Mouse (Mus musculus) intestine, embryonic 16.5 days (tissue): Measurements from ENCODE around the gene D430042O09Rik. TPM values are rescaled to one million over a fixed set of nuclear protein-coding genes. Genes with fewer than 3 reads are reported as not detected.

Experiments used
- ATAC-seq: fragments of 200-750 bp; cut with Nextera tagmentation; 2 replicates; pipeline ENCODE4 v1.8.0; 2017; ENCODE audit warnings: moderate TSS enrichment, moderate library complexity
- H3K27ac ChIP-seq: fragments of 300-500 bp; sonication (generic); 2 replicates; pipeline ENCODE4 v1.5.1; 2014; ENCODE audit warnings: mild to moderate bottlenecking, low read length
- H3K27me3 ChIP-seq: fragments of 300-500 bp; sonication (generic); replicated peaks from 2 replicates; pipeline ENCODE4 v1.6.1; 2014; ENCODE audit warnings: low read length, control low read depth, mixed read lengths; ENCODE audit not compliant: control insufficient read depth, insufficient read depth
- H3K36me3 ChIP-seq: fragments of 300-500 bp; sonication (generic); 2 replicates; pipeline ENCODE4 v1.6.1; 2014; ENCODE audit warnings: low read length, control low read depth; ENCODE audit not compliant: control insufficient read depth, insufficient read depth
- H3K4me1 ChIP-seq: fragments of 300-500 bp; sonication (generic); 2 replicates; pipeline ENCODE4 v1.6.1; 2014; ENCODE audit warnings: low read length, control low read depth, mixed read lengths; ENCODE audit not compliant: control insufficient read depth, insufficient read depth
- H3K4me2 ChIP-seq: fragments of 300-500 bp; sonication (generic); 2 replicates; pipeline ENCODE4 v1.6.1; 2014; ENCODE audit warnings: low read depth, low read length, control low read depth
- H3K4me3 ChIP-seq: fragments of 300-500 bp; sonication (generic); 2 replicates; pipeline ENCODE4 v1.5.1; 2014; ENCODE audit warnings: mild to moderate bottlenecking, low read length
- H3K9ac ChIP-seq: fragments of 300-500 bp; sonication (generic); 2 replicates; pipeline ENCODE4 v1.6.1; 2014; ENCODE audit warnings: low read depth, low read length
- H3K9me3 ChIP-seq: fragments of 300-500 bp; sonication (generic); 2 replicates; pipeline ENCODE4 v1.6.1; 2016; ENCODE audit warnings: low read length, control low read depth; ENCODE audit not compliant: control insufficient read depth
- WGBS: fragments of 180-500 bp; shearing (Covaris S2); extraction: QIAGEN DNeasy Blood & Tissue Kit; methylation state at CpG from one replicate; pipeline ENCODE4 v1.1.7; 2014; 5-methylcytosine and 5-hydroxymethylcytosine counted together
- polyA plus RNA-seq: library from polyadenylated mRNA; unstranded; fragments of >200 nt; fragmentation: Nextera tagmentation; extraction: Ambion mirVana; gene quantifications from 2 replicates; pipeline ENCODE4 v1.2.1, GENCODE M21; 2015

Gene D430042O09Rik
- polyA plus RNA-seq, 1 experiment from 2014 or later = 6.0 TPM

DNA sequence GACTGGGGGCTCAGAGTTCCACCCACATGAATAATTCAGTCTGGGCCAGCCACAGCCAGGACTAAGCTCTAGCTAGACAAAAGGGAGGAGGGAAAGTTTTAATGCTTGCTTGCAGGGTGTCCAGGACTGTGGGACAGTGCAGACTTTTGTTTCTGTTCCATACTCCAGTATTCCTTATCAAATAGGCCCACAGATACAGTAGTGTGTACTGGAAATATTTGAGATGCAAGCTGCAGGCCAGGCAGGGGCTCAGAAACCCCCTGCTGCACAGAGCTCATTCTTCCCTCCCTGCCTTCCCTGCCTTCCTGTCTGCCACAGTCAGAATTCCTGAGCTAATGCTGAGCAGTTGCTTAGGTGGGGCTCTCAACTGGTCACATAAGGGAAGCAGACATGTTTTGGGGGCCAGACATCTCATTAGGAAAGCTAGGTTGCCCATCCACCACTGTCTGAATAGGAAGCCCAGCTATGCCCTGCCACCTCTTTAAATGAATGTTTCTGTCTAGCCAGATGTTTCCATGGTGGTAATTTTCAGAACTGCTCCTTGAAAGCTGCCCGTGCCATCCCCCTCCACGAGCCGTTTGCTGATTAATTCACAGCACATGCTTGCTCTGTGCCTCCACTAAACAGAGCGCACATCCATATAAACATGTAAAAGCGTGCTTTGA is 130.5 kb downstream of the D430042O09Rik start:
- no peaks in the 10 kb centered on the region for H3K36me3 ChIP-seq
- no peaks in the 10 kb centered on the region for H3K4me1 ChIP-seq
- no peaks in the 10 kb centered on the region for H3K27me3 ChIP-seq
- no peak for ATAC-seq
- WGBS = 52% methylated on average over 5 of the region's 5 CpGs
- no peak overlapping the region for H3K4me3 ChIP-seq
- no peak overlapping the region for H3K27ac ChIP-seq
- H3K4me2 ChIP-seq = no peak overlapping the region
- no peaks in the 10 kb centered on the region for H3K9me3 ChIP-seq
- no peak overlapping the region for H3K9ac ChIP-seq

- Histone ChIP-seq H3K4me2 (no peak overlapping the region), H3K9me3 (no peaks in the 10 kb centered on the region), H3K4me3 (no peak overlapping the region), H3K4me1 (no peaks in the 10 kb centered on the region), H3K36me3 (no peaks in the 10 kb centered on the region), H3K9ac (no peak overlapping the region), H3K27ac (no peak overlapping the region), H3K27me3 (no peaks in the 10 kb centered on the region)
- WGBS = 41% methylated on average over 1 of the region's 1 CpGs
- ATAC-seq = no peak
These were observed 137.9 kb downstream of the D430042O09Rik start for GRCm38 (mm10) chr7:125845611-125846010.

DNA sequence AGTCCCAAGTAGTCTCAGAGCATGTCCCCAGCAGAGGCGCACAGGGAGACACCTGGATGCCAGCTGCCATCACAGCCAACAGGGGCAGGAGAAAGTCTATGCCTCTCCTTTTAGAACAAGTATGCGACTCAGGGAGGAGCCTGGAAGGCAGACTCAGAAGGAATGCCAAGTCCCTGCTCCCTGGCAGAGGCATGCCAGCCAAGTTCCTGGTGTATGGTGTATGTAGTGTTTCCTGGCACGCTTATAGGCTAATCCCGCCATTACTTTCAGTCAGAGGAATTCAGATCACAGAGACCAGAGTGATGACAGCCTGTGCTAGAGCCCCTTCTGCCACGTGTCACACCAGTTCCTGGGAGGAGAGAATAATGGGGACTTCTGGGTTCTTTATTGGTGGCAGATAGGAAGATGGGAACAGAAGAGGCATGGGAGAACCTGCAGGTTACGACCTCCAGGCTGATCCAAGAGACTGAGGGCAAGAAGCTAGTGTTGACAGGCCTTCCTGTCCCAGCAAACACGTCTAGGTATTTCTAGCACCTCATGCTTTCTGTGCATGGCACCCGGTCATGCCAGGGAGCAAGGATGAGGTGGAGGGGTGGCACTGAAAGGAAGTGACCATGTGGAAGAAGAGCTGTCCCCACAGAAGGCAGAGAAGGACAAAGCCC is 139.3 kb downstream of the D430042O09Rik start:
- Histone ChIP-seq H3K4me1 (no peaks in the 10 kb centered on the region), H3K27me3 (no peaks in the 10 kb centered on the region), H3K4me2 (no peak overlapping the region), H3K9me3 (no peaks in the 10 kb centered on the region), H3K27ac (no peak overlapping the region), H3K36me3 (no peaks in the 10 kb centered on the region), H3K9ac (no peak overlapping the region), H3K4me3 (no peak overlapping the region)
- ATAC-seq = no peak
- 78% methylated on average over 8 of the region's 8 CpGs for WGBS

GRCm38 (mm10) chr7:125847528-125847866 is 139.8 kb downstream of the D430042O09Rik start:
- H3K4me3 ChIP-seq = no peak overlapping the region
- no peak overlapping the region for H3K27ac ChIP-seq
- no peaks in the 10 kb centered on the region for H3K4me1 ChIP-seq
- WGBS = 94% methylated on average over 2 of the region's 2 CpGs
- no peak for ATAC-seq
- no peaks in the 10 kb centered on the region for H3K9me3 ChIP-seq
- H3K4me2 ChIP-seq = no peak overlapping the region
- H3K36me3 ChIP-seq = no peaks in the 10 kb centered on the region
- H3K27me3 ChIP-seq = no peaks in the 10 kb centered on the region
- H3K9ac ChIP-seq = no peak overlapping the region

DNA sequence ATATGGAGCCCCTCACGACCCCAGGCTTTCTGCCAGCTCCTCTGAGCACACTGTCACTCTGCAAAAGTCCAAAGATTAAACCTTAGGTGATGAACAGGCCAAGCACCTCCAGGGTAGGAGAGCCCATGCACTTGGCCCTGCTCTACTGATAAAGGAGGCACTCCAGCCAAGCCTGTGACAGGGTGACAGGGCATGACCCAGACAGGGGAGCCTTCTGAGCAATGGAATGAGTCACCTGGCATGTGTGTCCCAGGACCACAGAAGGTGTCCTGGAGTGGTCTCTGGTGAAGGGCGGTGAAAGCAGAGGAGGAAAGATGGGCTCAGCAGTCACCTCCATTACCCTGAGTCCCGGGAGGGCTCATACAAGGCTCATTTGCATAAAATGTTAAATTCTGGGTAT is 151.9 kb downstream of the D430042O09Rik start:
- no peak for ATAC-seq
- Histone ChIP-seq H3K27me3 (no peaks in the 10 kb centered on the region), H3K9ac (no peak overlapping the region), H3K9me3 (no peaks in the 10 kb centered on the region), H3K36me3 (no peaks in the 10 kb centered on the region), H3K4me3 (no peak overlapping the region), H3K27ac (no peak overlapping the region), H3K4me2 (no peak overlapping the region), H3K4me1 (peaks cover 4% of the 10 kb centered on the region; the same call in 1 of the 2 replicates)
- 74% methylated on average over 3 of the region's 3 CpGs for WGBS

DNA sequence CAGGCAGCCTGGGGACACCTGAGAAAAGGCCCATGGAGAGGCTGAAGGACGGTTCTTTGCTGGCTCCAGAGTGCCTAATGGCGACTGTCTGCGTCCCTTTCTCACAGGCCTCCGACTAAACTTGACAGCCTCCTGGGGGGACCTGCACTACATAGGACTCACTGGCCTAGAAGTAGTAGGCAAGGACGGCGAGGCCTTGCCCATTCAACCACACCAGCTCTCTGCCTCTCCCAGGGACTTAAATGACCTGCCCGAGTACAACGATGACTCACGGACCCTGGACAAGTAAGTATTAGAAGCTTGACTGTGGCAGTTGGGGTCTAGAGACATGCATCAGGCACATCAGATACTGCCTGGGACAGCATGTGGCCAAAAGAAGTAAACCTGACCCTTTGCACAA is 152.7 kb downstream of the D430042O09Rik start:
- Histone ChIP-seq H3K4me2 (no peak overlapping the region), H3K4me3 (no peak overlapping the region)
- WGBS = 89% methylated on average over 9 of the region's 9 CpGs

DNA sequence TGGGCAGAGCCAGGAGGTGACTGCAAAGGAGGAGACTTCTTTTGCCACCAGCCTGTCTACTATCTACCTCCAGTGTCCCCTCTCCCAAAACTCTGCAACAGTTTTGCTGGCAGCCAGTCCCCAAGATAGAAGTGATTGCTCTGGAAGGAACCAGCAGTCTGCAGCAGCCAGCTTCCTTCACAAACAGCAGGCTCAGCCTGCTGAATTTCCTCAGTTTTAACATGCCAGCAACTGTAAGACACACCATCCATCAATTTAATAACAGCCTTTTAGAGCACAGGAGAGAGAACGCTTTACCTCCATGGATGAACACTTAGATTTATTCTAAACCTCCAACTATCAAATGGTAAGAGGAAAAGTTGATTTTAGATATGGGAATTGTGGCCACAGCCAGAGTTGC is 156.3 kb downstream of the D430042O09Rik start:
- Histone ChIP-seq H3K9me3 (no peaks in the 10 kb centered on the region), H3K4me3 (no peak overlapping the region), H3K4me2 (no peak overlapping the region), H3K36me3 (no peaks in the 10 kb centered on the region), H3K4me1 (peaks cover 10% of the 10 kb centered on the region; the same call in 1 of the 2 replicates), H3K27ac (no peak overlapping the region), H3K27me3 (no peaks in the 10 kb centered on the region), H3K9ac (no peak overlapping the region)
- no peak; the same call in 1 of the 2 replicates for ATAC-seq
- WGBS = 48% methylated on average over 1 of the region's 1 CpGs

More for the DNA sequence above, 152.7 kb downstream of the D430042O09Rik start:
- Histone ChIP-seq H3K27ac (no peak overlapping the region), H3K27me3 (no peaks in the 10 kb centered on the region), H3K4me1 (peaks cover 7% of the 10 kb centered on the region; the same call in 1 of the 2 replicates), H3K9me3 (no peaks in the 10 kb centered on the region), H3K36me3 (no peaks in the 10 kb centered on the region), H3K9ac (no peak overlapping the region)
- no peak for ATAC-seq

- Histone ChIP-seq H3K27me3 (no peaks in the 10 kb centered on the region), H3K4me1 (peaks cover 10% of the 10 kb centered on the region; the same call in 1 of the 2 replicates), H3K4me3 (no peak overlapping the region), H3K27ac (no peak overlapping the region), H3K9me3 (no peaks in the 10 kb centered on the region), H3K9ac (no peak overlapping the region), H3K4me2 (no peak overlapping the region), H3K36me3 (no peaks in the 10 kb centered on the region)
- no peak for ATAC-seq
- 45% methylated on average over 11 of the region's 11 CpGs for WGBS
These were observed 157.5 kb downstream of the D430042O09Rik start for GRCm38 (mm10) chr7:125865234-125865633.

GRCm38 (mm10) chr7:125868570-125868969 is 160.9 kb downstream of the D430042O09Rik start:
- H3K9me3 ChIP-seq = no peaks in the 10 kb centered on the region
- no peaks in the 10 kb centered on the region for H3K36me3 ChIP-seq
- no peak overlapping the region for H3K27ac ChIP-seq
- no peak overlapping the region for H3K4me2 ChIP-seq
- WGBS = 83% methylated on average over 3 of the region's 3 CpGs
- no peaks in the 10 kb centered on the region for H3K27me3 ChIP-seq
- peaks cover 10% of the 10 kb centered on the region; the same call in 1 of the 2 replicates for H3K4me1 ChIP-seq
- ATAC-seq = no peak
- H3K4me3 ChIP-seq = no peak overlapping the region
- no peak overlapping the region for H3K9ac ChIP-seq
